Mouse (Mus musculus): Measurements from ENCODE around the gene Flywch2. TPM values are rescaled to one million over a fixed set of nuclear protein-coding genes. Genes with fewer than 3 reads are reported as not detected.

The Flywch2 gene
- total and polyA plus RNA-seq, 3 experiments = 0.62 to 6.2 TPM; not detected in 1

DNA sequence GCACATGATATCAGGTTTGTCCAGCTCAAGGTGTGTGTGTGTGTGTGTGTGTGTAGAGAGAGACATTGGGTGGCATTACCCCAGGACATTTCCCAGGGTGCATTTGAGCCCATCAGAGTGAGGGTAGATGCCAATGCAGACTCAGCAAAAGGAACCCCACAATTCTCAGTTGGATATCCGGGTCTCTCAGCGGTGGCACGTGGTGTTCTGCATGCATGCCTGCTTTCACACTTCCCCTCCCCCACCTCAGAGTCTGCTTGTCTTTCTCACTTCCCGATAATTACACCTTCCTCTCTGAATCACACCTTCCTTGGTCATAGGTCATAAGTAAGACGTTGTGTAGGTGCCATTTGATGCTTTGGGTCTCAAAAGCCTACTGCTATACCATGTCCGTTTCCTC is 37.9 kb downstream of the Flywch2 start:
- TF ChIP-seq USF1 (IDR thresholded peaks at IDR 0.05; ENCODE audit: low read depth, low read length) (0 out of 2 replicates have a peak, but pooled peaks have one; percentile 17), CHD2 (IDR thresholded peaks at IDR 0.05; ENCODE audit: low read length) (no peak)
- H3K79me2 ChIP-seq (ENCODE audit: control insufficient read depth, insufficient read depth, low read length, poor library complexity) = no peaks in the 10 kb centered on the region
- H3K36me3 ChIP-seq (ENCODE audit: control insufficient read depth in 1 of 2, insufficient read depth in 2 of 2, low read length in 2 of 2) = peaks cover 0 to 4% of the 10 kb centered on the region in 2 experiments; a peak in 2 of 4 replicates
- no peaks in the 10 kb centered on the region for H3K27me3 ChIP-seq (ENCODE audit: control insufficient read depth in 1 of 2, insufficient read depth in 2 of 2, low read length in 2 of 2)
- H3K4me3 ChIP-seq (ENCODE audit: control insufficient read depth in 1 of 2, insufficient read depth in 1 of 2, low read depth in 2 of 2, low read length in 2 of 2) = no peak overlapping the region
- no peak for DNase-seq (ENCODE audit: low read depth, low spot score)
- no peak overlapping the region for H3K9ac ChIP-seq (ENCODE audit: control insufficient read depth, low read depth, low read length, poor library complexity, severe bottlenecking)
- peaks cover 4 to 23% of the 10 kb centered on the region in 2 experiments; a peak in 3 of 4 replicates for H3K4me1 ChIP-seq (ENCODE audit: control insufficient read depth in 1 of 2, insufficient read depth in 2 of 2, low read length in 2 of 2)
- no peak overlapping the region for H3K27ac ChIP-seq (ENCODE audit: control insufficient read depth, low read depth, low read length)
- H3K9me3 ChIP-seq (replicated peaks; ENCODE audit: insufficient read depth, low read length) = no peaks in the 10 kb centered on the region

DNA sequence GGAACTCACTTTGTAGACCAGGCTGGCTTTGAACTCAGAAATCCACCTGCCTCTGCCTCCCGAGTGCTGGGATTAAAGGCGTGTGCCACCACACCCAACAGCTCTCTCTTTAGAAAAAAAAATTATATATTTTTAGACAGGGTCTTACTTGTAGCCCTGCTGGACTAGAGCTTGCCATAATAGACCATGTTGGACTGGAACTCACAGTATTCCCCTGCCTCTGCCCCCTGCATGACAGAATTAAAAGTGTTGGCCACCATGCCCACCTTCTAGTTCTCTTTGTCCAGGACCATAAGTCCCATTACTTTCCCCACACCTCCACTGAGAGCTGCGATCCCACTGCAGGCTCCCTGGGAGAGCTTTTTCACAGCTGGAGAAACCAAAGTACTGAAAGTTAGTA is 38.4 kb downstream of the Flywch2 start:
- H3K4me3 ChIP-seq (ENCODE audit: control insufficient read depth in 1 of 2, insufficient read depth in 1 of 2, low read depth in 2 of 2, low read length in 2 of 2) = no peak overlapping the region
- no peak overlapping the region for H3K9ac ChIP-seq (ENCODE audit: control insufficient read depth, low read depth, low read length, poor library complexity, severe bottlenecking)
- peaks cover 0 to 4% of the 10 kb centered on the region in 2 experiments; a peak in 2 of 4 replicates for H3K36me3 ChIP-seq (ENCODE audit: control insufficient read depth in 1 of 2, insufficient read depth in 2 of 2, low read length in 2 of 2)
- no peak overlapping the region for H3K27ac ChIP-seq (ENCODE audit: control insufficient read depth, low read depth, low read length)
- H3K27me3 ChIP-seq (ENCODE audit: control insufficient read depth in 1 of 2, insufficient read depth in 2 of 2, low read length in 2 of 2) = no peaks in the 10 kb centered on the region
- no peaks in the 10 kb centered on the region for H3K9me3 ChIP-seq (replicated peaks; ENCODE audit: insufficient read depth, low read length)
- TF ChIP-seq ELF1 (IDR thresholded peaks at IDR 0.05; ENCODE audit: low read depth, low read length) (no peak), POLR2A (IDR thresholded peaks at IDR 0.05; ENCODE audit: control insufficient read depth in 1 of 2, insufficient read depth in 1 of 2, low read depth in 1 of 2, low read length in 2 of 2, poor library complexity in 1 of 2) (no peak), POLR2AphosphoS5 (IDR thresholded peaks at IDR 0.05; ENCODE audit: borderline replicate concordance, low read depth, low read length) (no peak), GABPA (IDR thresholded peaks at IDR 0.05; ENCODE audit: low read depth, low read length) (no peak), USF2 (IDR thresholded peaks at IDR 0.05; ENCODE audit: borderline replicate concordance in 1 of 2, insufficient read depth in 1 of 2, low read depth in 1 of 2, low read length in 2 of 2) (no peak), NELFE (IDR thresholded peaks at IDR 0.05; ENCODE audit: low read depth, low read length) (no peak), MXI1 (IDR thresholded peaks at IDR 0.05; ENCODE audit: low read depth, low read length) (no peak), E2F4 (IDR thresholded peaks at IDR 0.05; ENCODE audit: borderline replicate concordance, low read depth, low read length) (no peak), SIN3A (IDR thresholded peaks at IDR 0.05; ENCODE audit: low read length) (no peak), MYB (IDR thresholded peaks at IDR 0.05; ENCODE audit: low read depth, low read length) (no peak)
- peaks cover 4 to 23% of the 10 kb centered on the region in 2 experiments; a peak in 3 of 4 replicates for H3K4me1 ChIP-seq (ENCODE audit: control insufficient read depth in 1 of 2, insufficient read depth in 2 of 2, low read length in 2 of 2)
- no peaks in the 10 kb centered on the region for H3K79me2 ChIP-seq (ENCODE audit: control insufficient read depth, insufficient read depth, low read length, poor library complexity)
- DNase-seq (ENCODE audit: low read depth, low spot score) = no peak

DNA sequence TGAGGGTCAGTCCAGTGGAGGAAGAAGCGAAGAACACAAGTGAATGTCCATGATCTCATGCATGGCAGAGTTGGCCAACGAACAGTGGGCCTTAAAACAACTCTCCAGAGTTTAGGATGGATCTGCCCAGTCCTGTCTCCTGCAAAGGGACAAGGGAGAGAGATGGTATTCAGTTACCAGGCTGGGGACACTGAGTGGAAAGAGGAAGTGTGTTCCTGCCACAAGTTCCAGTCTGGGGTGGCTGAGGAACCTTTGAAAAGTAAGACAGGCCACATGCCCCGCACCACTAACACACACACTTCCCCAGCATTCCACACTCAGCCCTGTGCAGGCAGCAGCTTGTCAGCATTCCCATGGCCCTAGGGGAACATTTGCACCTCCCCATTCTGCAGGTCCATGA is 39.1 kb downstream of the Flywch2 start:
- TF ChIP-seq CTCF (IDR thresholded peaks at IDR 0.05 in 2 of 3, conservative IDR thresholded peaks at IDR 0.05 in 1 of 3; ENCODE audit: control insufficient read depth in 1 of 3, insufficient read depth in 1 of 3, low read depth in 2 of 3, low read length in 3 of 3, poor library complexity in 1 of 3, severe bottlenecking in 1 of 3) (no peak), HCFC1 (IDR thresholded peaks at IDR 0.05; ENCODE audit: low read depth, low read length) (no peak), POLR2A (IDR thresholded peaks at IDR 0.05; ENCODE audit: control insufficient read depth in 1 of 2, insufficient read depth in 1 of 2, low read depth in 1 of 2, low read length in 2 of 2, poor library complexity in 1 of 2) (no peak), JUND (IDR thresholded peaks at IDR 0.05; ENCODE audit: low read depth, low read length) (no peak), TBP (IDR thresholded peaks at IDR 0.05; ENCODE audit: low read depth, low read length) (no peak), GATA1 (IDR thresholded peaks at IDR 0.05; ENCODE audit: low read depth, low read length) (no peak), MAZ (IDR thresholded peaks at IDR 0.05; ENCODE audit: low read depth, low read length) (no peak)
- Histone ChIP-seq H3K4me1 (ENCODE audit: control insufficient read depth in 1 of 2, insufficient read depth in 2 of 2, low read length in 2 of 2) (peaks cover 4 to 23% of the 10 kb centered on the region in 2 experiments; a peak in 3 of 4 replicates), H3K79me2 (ENCODE audit: control insufficient read depth, insufficient read depth, low read length, poor library complexity) (no peaks in the 10 kb centered on the region), H3K9me3 (replicated peaks; ENCODE audit: insufficient read depth, low read length) (no peaks in the 10 kb centered on the region), H3K9ac (ENCODE audit: control insufficient read depth, low read depth, low read length, poor library complexity, severe bottlenecking) (0 out of 2 replicates have a peak overlapping the region, but pooled peaks have one; percentile 28), H3K27me3 (ENCODE audit: control insufficient read depth in 1 of 2, insufficient read depth in 2 of 2, low read length in 2 of 2) (no peaks in the 10 kb centered on the region), H3K27ac (ENCODE audit: control insufficient read depth, low read depth, low read length) (no peak overlapping the region), H3K36me3 (ENCODE audit: control insufficient read depth in 1 of 2, insufficient read depth in 2 of 2, low read length in 2 of 2) (peaks cover 0 to 4% of the 10 kb centered on the region in 2 experiments; a peak in 2 of 4 replicates), H3K4me3 (ENCODE audit: control insufficient read depth in 1 of 2, insufficient read depth in 1 of 2, low read depth in 2 of 2, low read length in 2 of 2) (no peak overlapping the region)
- DNase-seq (ENCODE audit: low read depth, low spot score) = peak; percentile 78

Data from MEL (cell line).